Mouse (Mus musculus) hindbrain, embryonic 10.5 days (tissue): ENCODE results near the gene Dnajc22. TPM values are rescaled to one million over a fixed set of nuclear protein-coding genes. Genes with fewer than 3 reads are reported as not detected.
"Not testable (repeated sequence)": the region's sequence is repeated elsewhere in the genome, so short reads cannot be mapped to it uniquely, and the experiment has no call there.

ENCODE experiments used
- DNase-seq: peaks from one replicate; pipeline ENCODE4 v3.0.0-alpha.2; 2017; ENCODE audit warnings: low spot score
- H3K27ac ChIP-seq: fragments of 300-500 bp; sonication (generic); 2 replicates; pipeline ENCODE4 v1.5.1; 2016; ENCODE audit warnings: mild to moderate bottlenecking, moderate library complexity
- H3K27me3 ChIP-seq: fragments of 300-500 bp; sonication (generic); 2 replicates; pipeline ENCODE4 v1.6.1; 2016; ENCODE audit warnings: mild to moderate bottlenecking; ENCODE audit not compliant: poor library complexity, insufficient read depth, severe bottlenecking
- H3K36me3 ChIP-seq: fragments of 300-500 bp; sonication (generic); 2 replicates; pipeline ENCODE4 v1.6.1; 2016; ENCODE audit warnings: mild to moderate bottlenecking, moderate library complexity
- H3K4me1 ChIP-seq: fragments of 300-500 bp; sonication (generic); replicated peaks from 2 replicates; pipeline ENCODE4 v1.6.1; 2016; ENCODE audit warnings: mild to moderate bottlenecking
- H3K4me3 ChIP-seq: fragments of 300-500 bp; sonication (generic); 2 replicates; pipeline ENCODE4 v1.5.1; 2016; ENCODE audit warnings: mild to moderate bottlenecking, moderate library complexity
- H3K9me3 ChIP-seq: fragments of 300-500 bp; sonication (generic); 2 replicates; pipeline ENCODE4 v1.6.1; 2016; ENCODE audit warnings: mild to moderate bottlenecking, moderate library complexity
- WGBS: fragments of 180-500 bp; shearing (Covaris S2); methylation state at CpG from one replicate; pipeline ENCODE4 v1.1.7; 2016; 5-methylcytosine and 5-hydroxymethylcytosine counted together
- polyA plus RNA-seq: library from polyadenylated mRNA; unstranded; fragments of >200 nt; fragmentation: Nextera tagmentation; extraction: Ambion mirVana; gene quantifications from 2 replicates; pipeline ENCODE4 v1.2.1, GENCODE M21; 2016

The Dnajc22 gene
- 1.9 and 2.2 TPM in 2 replicates for polyA plus RNA-seq

- WGBS, result 10% methylated on average over 8 of the region's 8 CpGs
- Histone ChIP-seq H3K4me3 (peak within 1 kb of the TSS; percentile 50), H3K27ac (peak within 1 kb of the TSS; percentile 81), H3K9me3 (no peaks in the 10 kb centered on the region), H3K4me1 (peaks cover 91% of the 10 kb centered on the region), H3K27me3 (peaks cover 96% of the 10 kb centered on the region), H3K36me3 (no peaks in the 10 kb centered on the region)
- no peak for DNase-seq
These were observed at the start of gene Dnajc22 for GRCm38 (mm10) chr15:99092870-99093269. TSS of gene Dnajc22 (plus strand) at chr15:99093170.

GRCm38 (mm10) chr15:99044854-99045253 lies 48.1 kb upstream of the Dnajc22 start:
- Histone ChIP-seq H3K27me3 (peaks cover 10% of the 10 kb centered on the region), H3K4me1 (peaks cover 10% of the 10 kb centered on the region), H3K4me3 (no peak overlapping the region), H3K36me3 (no peaks in the 10 kb centered on the region), H3K9me3 (no peaks in the 10 kb centered on the region), H3K27ac (no peak overlapping the region)
- WGBS, result 72% methylated on average over 3 of the region's 3 CpGs
- no peak for DNase-seq

DNA sequence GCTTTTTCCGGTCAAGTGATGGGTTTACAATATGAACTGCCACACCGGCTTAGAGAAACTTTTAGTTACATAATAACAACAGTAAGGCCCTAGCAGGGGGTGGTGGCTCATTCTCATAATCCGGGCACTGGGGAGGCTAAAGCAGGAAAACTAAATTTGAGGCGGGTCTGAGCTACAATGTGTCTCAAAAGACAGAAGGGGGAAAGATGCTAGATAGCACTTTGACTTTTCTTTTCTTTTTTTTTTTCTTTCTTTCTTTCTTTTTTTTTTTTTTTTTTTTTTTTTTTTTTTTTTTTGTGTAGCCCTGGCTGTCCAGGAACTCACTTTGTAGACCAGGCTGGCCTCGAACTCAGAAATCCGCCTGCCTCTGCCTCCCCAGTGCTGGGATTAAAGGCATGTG lies 47.2 kb upstream of the Dnajc22 start:
- Histone ChIP-seq H3K4me1 (peaks cover 10% of the 10 kb centered on the region), H3K27me3 (peaks cover 17% of the 10 kb centered on the region)
- not testable (repeated sequence) for H3K27ac ChIP-seq, DNase-seq, H3K4me3 ChIP-seq, H3K36me3 ChIP-seq, H3K9me3 ChIP-seq
- WGBS, result 84% methylated on average over 6 of the region's 6 CpGs

- Histone ChIP-seq H3K9me3 (no peaks in the 10 kb centered on the region), H3K27me3 (peaks cover 51% of the 10 kb centered on the region), H3K36me3 (no peaks in the 10 kb centered on the region), H3K27ac (no peak overlapping the region), H3K4me3 (no peak overlapping the region), H3K4me1 (peaks cover 17% of the 10 kb centered on the region)
- 34% methylated on average over 13 of the region's 13 CpGs for WGBS
- peak; percentile 56 for DNase-seq
These were observed 43.3 kb upstream of the Dnajc22 start for GRCm38 (mm10) chr15:99049473-99050253.

DNA sequence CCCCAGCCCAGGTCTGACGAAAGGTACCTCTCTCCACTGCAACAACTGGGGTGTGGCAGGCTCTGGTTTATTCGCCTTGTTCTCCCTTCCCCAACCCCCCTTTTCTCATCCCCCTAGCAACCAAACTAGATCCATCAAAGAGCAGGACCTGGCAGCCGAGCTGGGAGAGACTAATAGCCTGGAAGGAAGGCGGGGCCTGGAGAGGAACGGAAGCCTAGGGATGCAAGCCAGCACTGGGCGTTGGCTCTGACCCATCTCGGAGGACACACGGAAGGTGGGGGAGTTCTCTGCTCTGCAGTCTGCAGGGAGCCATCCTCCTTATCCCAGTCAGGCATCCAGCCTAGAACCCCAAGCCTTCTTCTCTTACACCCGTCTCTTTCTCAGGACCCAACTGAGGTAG lies 39.6 kb upstream of the Dnajc22 start:
- Histone ChIP-seq H3K4me1 (peaks cover 43% of the 10 kb centered on the region), H3K36me3 (no peaks in the 10 kb centered on the region), H3K27ac (peak overlapping the region; percentile 35; the same call in 1 of the 2 replicates), H3K4me3 (peak overlapping the region; percentile 20; the same call in 1 of the 2 replicates), H3K27me3 (peaks cover 83% of the 10 kb centered on the region), H3K9me3 (no peaks in the 10 kb centered on the region)
- WGBS, result 11% methylated on average over 9 of the region's 9 CpGs
- no peak for DNase-seq

GRCm38 (mm10) chr15:99055040-99055439 lies 37.9 kb upstream of the Dnajc22 start, which contains the start of gene Prph:
TSS of gene Prph (plus strand) at chr15:99055174.
- Histone ChIP-seq H3K9me3 (no peaks in the 10 kb centered on the region), H3K27ac (peak within 1 kb of the TSS; percentile 35; the same call in 1 of the 2 replicates), H3K27me3 (peaks cover 99% of the 10 kb centered on the region), H3K36me3 (no peaks in the 10 kb centered on the region), H3K4me3 (peak within 1 kb of the TSS; percentile 53), H3K4me1 (peaks cover 43% of the 10 kb centered on the region)
- WGBS, result 2% methylated on average over 30 of the region's 30 CpGs
- no peak for DNase-seq

DNA sequence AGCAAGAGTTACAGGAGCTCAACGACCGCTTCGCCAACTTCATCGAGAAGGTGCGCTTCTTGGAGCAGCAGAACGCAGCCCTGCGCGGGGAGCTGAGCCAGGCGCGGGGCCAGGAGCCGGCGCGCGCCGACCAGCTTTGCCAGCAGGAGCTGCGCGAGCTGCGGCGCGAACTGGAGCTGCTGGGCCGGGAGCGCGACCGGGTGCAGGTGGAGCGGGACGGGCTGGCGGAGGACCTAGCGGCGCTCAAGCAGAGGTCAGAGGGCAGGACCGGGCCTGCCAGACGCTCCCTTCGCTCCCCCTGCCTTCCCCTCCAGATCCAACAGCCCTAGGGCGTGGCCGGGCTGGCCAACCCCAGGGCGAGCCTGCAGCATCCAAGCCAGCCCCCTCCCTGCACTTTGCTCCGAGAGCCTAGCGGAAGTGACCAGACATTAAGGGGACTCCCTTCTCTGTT lies 37.4 kb upstream of the Dnajc22 start:
- Histone ChIP-seq H3K4me3 (peak overlapping the region; percentile 53), H3K27me3 (peaks cover 99% of the 10 kb centered on the region), H3K4me1 (peaks cover 43% of the 10 kb centered on the region), H3K27ac (peak overlapping the region; percentile 35; the same call in 1 of the 2 replicates), H3K36me3 (no peaks in the 10 kb centered on the region), H3K9me3 (no peaks in the 10 kb centered on the region)
- WGBS, result under 1% methylated on average over 37 of the region's 37 CpGs
- peak; percentile 58 for DNase-seq

GRCm38 (mm10) chr15:99056332-99056731 lies 36.6 kb upstream of the Dnajc22 start:
- WGBS, result 8% methylated on average over 14 of the region's 14 CpGs
- Histone ChIP-seq H3K27me3 (peaks cover 96% of the 10 kb centered on the region), H3K36me3 (no peaks in the 10 kb centered on the region), H3K9me3 (no peaks in the 10 kb centered on the region), H3K4me1 (peaks cover 43% of the 10 kb centered on the region), H3K4me3 (peak overlapping the region; percentile 53), H3K27ac (no peak overlapping the region)
- peak; percentile 57 for DNase-seq

- H3K36me3 ChIP-seq, result no peaks in the 10 kb centered on the region
- no peak overlapping the region for H3K27ac ChIP-seq
- H3K4me1 ChIP-seq, result no peaks in the 10 kb centered on the region
- no peak for DNase-seq
- H3K27me3 ChIP-seq, result peaks cover 20% of the 10 kb centered on the region
- no peaks in the 10 kb centered on the region for H3K9me3 ChIP-seq
- H3K4me3 ChIP-seq, result no peak overlapping the region
- 84% methylated on average over 12 of the region's 12 CpGs for WGBS
These were observed 27.3 kb upstream of the Dnajc22 start for GRCm38 (mm10) chr15:99065557-99066165.

- H3K4me3 ChIP-seq, result no peak overlapping the region
- peaks cover 9% of the 10 kb centered on the region; the same call in 1 of the 2 replicates for H3K27me3 ChIP-seq
- peaks cover 22% of the 10 kb centered on the region for H3K4me1 ChIP-seq
- no peaks in the 10 kb centered on the region for H3K9me3 ChIP-seq
- no peak overlapping the region for H3K27ac ChIP-seq
- peaks cover 6% of the 10 kb centered on the region for H3K36me3 ChIP-seq
- 78% methylated on average over 1 of the region's 1 CpGs for WGBS
- no peak for DNase-seq
These were observed 21.0 kb upstream of the Dnajc22 start for GRCm38 (mm10) chr15:99071988-99072387.

DNA sequence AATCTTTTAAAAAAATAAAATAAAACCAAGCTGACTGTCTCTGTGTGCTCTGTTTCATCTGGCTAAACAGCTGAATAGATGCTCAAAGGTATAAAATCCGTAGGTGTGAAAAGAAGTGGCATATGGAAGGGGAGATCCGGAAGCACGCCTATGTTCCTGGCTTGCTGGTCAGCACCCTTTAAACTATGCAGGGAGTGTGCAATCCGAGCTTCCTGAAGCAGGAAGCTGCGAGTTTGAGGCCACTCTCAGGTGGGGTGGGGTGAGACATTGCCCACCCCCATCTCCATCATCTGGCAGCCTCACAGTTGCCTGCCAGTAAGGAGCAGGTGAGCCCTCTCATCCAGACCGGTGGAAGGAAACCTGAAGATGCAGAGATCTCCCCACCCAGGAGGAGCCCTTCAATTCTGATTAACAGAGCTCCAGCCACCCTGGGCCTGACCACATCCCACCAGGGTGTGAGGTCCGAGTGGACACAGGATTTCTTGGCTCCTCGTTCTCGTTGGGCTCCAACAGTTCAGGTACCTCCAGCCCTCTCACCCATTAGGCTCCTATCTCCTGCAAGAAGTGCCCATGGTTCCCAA lies 18.9 kb upstream of the Dnajc22 start, which contains the start of gene Troap:
Troap (plus strand) TSS at position 557 of the 581 bp plus-strand sequence.
- Histone ChIP-seq H3K36me3 (peaks cover 27% of the 10 kb centered on the region), H3K9me3 (no peaks in the 10 kb centered on the region), H3K4me3 (peak within 1 kb of the TSS; percentile 81), H3K27me3 (no peaks in the 10 kb centered on the region), H3K27ac (peak within 1 kb of the TSS; percentile 97), H3K4me1 (peaks cover 39% of the 10 kb centered on the region)
- no peak for DNase-seq
- WGBS, result 21% methylated on average over 9 of the region's 9 CpGs

DNA sequence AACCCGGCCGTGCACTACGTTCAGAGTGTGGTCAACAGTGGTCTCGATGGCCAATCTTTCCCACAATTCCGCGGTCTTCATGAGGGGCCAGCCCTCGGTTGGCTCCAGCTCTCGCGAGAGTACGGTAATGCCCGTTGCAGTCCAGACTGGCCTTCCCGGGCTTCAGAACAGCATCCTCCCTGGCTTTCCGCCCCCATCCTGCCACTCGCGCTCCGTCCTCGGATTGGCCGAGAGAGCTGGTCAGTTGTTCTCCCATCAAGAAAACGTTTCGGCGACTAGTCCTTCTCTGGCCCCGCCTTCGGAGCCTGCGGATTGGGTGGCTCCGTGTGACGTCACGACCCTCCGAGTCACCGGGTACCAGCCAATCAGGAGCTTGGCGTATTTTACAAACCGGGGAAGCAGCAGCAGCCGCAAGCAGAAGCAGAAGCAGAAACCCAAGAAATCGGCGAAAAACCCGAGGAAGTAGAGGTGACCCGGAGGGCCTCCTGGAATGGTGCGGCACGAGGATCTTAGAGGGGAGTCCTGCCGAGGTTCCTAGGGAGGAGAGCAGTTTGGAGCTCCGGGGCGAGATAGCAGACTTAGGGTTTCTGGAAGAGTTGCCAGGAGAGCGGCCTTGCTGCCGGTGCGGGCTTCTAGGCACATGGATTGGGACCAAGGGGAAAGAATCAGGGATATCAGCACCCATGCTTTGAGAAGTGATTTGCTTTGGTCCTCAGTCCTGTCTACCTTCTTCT lies 18.2 kb upstream of the Dnajc22 start:
- Histone ChIP-seq H3K36me3 (peaks cover 34% of the 10 kb centered on the region), H3K27me3 (no peaks in the 10 kb centered on the region), H3K4me1 (peaks cover 39% of the 10 kb centered on the region), H3K9me3 (no peaks in the 10 kb centered on the region), H3K27ac (peak overlapping the region; percentile 97), H3K4me3 (peak overlapping the region; percentile 81)
- under 1% methylated on average over 44 of the region's 44 CpGs for WGBS
- peak; percentile 99 for DNase-seq
